Mouse (Mus musculus) midbrain, postnatal 0 days (tissue): ENCODE measurements around the gene Rpl12. TPM values are rescaled to one million over a fixed set of nuclear protein-coding genes. Genes with fewer than 3 reads are reported as not detected.
A peak's percentile ranks its signal among the peaks of the same experiment; 100 is the strongest.

Experiments used
- ATAC-seq: fragments of 200-750 bp; cut with Nextera tagmentation; 2 replicates; pipeline ENCODE4 v1.8.0; 2017; ENCODE audit warnings: moderate number of reproducible peaks, mild to moderate bottlenecking, moderate TSS enrichment, moderate library complexity; ENCODE audit not compliant: low FRiP score
- DNase-seq: peaks from one replicate; pipeline ENCODE4 v3.0.0-alpha.2; 2015; ENCODE audit warnings: low spot score
- H3K27ac ChIP-seq: fragments of 300-500 bp; sonication (generic); 2 replicates; pipeline ENCODE4 v1.5.1; 2014; ENCODE audit warnings: low read depth, mild to moderate bottlenecking, low read length, mixed read lengths
- H3K27me3 ChIP-seq: fragments of 300-500 bp; sonication (generic); 2 replicates; pipeline ENCODE4 v1.6.1; 2014; ENCODE audit warnings: low read length, control low read depth, mixed read lengths; ENCODE audit not compliant: insufficient read depth
- H3K36me3 ChIP-seq: fragments of 300-500 bp; sonication (generic); 2 replicates; pipeline ENCODE4 v1.6.1; 2014; ENCODE audit warnings: low read length, control low read depth, mixed read lengths; ENCODE audit not compliant: insufficient read depth
- H3K4me1 ChIP-seq: fragments of 300-500 bp; sonication (generic); 2 replicates; pipeline ENCODE4 v1.6.1; 2014; ENCODE audit warnings: mild to moderate bottlenecking, control low read depth, antibody characterized with exemption, low read length, mixed read lengths; ENCODE audit not compliant: insufficient read depth
- H3K4me2 ChIP-seq: fragments of 300-500 bp; sonication (generic); 2 replicates; pipeline ENCODE4 v1.6.1; 2014; ENCODE audit warnings: low read depth, mild to moderate bottlenecking, low read length, mixed read lengths; ENCODE audit not compliant: poor library complexity, severe bottlenecking
- H3K4me3 ChIP-seq: fragments of 300-500 bp; sonication (generic); 2 replicates; pipeline ENCODE4 v1.5.1; 2014; ENCODE audit warnings: low read depth, mild to moderate bottlenecking, low read length, moderate library complexity
- H3K9ac ChIP-seq: fragments of 300-500 bp; sonication (generic); replicated peaks from 2 replicates; pipeline ENCODE4 v1.6.1; 2014; ENCODE audit warnings: mild to moderate bottlenecking, low read length, moderate library complexity, mixed read lengths; ENCODE audit not compliant: poor library complexity, severe bottlenecking
- H3K9me3 ChIP-seq: fragments of 300-500 bp; sonication (generic); 2 replicates; pipeline ENCODE4 v1.6.1; 2016; ENCODE audit warnings: low read length, control low read depth
- CTCF ChIP-seq: IDR thresholded peaks from 2 replicates; pipeline ENCODE4 v1.5.1; 2016; ENCODE audit warnings: antibody characterized with exemption, mild to moderate bottlenecking
- WGBS: fragments of 180-500 bp; shearing (Covaris S2); extraction: QIAGEN DNeasy Blood & Tissue Kit; methylation state at CpG from one replicate; pipeline ENCODE4 v1.1.7; 2014; 5-methylcytosine and 5-hydroxymethylcytosine counted together
- polyA plus RNA-seq: library from polyadenylated mRNA; unstranded; fragments of >200 nt; fragmentation: Nextera tagmentation; extraction: Ambion mirVana; gene quantifications from 2 replicates; pipeline ENCODE4 v1.2.1, GENCODE M21; 2015
- total RNA-seq: library from RNA; depleted of rRNA; stranded (reverse); fragments of >200 nt; gene quantifications from 2 replicates; pipeline ENCODE4 v1.2.3, GENCODE M21; 2014

Gene Rpl12
- total and polyA plus RNA-seq, 2 experiments from 2014 or later: 102 to 196 TPM

DNA sequence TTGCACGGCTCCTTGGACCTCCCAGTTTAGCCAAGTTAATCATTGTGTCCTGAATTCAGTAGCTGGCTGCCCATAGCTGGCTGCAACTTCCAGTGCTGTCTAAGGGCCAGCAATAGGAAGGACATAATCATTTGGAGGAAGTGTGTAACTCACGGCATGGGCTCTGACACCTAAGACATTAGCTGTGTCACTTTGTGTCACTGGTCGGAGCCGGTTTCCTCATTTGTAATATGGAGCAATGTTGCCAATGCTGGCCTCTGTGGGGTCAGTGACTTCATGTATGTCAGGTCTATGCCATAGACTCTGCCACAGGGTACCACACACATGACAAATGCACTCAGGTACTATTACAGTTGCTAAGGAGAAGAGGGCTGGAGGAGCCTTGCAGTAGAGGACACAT lies 1.1 kb upstream of the Rpl12 start:
- Histone ChIP-seq H3K9ac (peak overlapping the region; percentile 90; the same call in 1 of the 2 replicates), H3K9me3 (no peaks in the 10 kb centered on the region), H3K4me1 (0 out of 2 replicates have a peak, but pooled peaks cover 6% of the 10 kb centered on the region), H3K4me3 (peak overlapping the region; percentile 51; the same call in 1 of the 2 replicates), H3K36me3 (peaks cover 27% of the 10 kb centered on the region), H3K27ac (no peak overlapping the region), H3K4me2 (peak overlapping the region; percentile 85), H3K27me3 (no peaks in the 10 kb centered on the region)
- DNase-seq (no peak), ATAC-seq (no peak)
- WGBS: 90% methylated on average over 4 of the region's 4 CpGs
- no peak for TF ChIP-seq CTCF

- Histone ChIP-seq H3K4me1 (0 out of 2 replicates have a peak, but pooled peaks cover 6% of the 10 kb centered on the region), H3K9me3 (no peaks in the 10 kb centered on the region), H3K9ac (peak overlapping the region; percentile 90), H3K27ac (peak overlapping the region; percentile 79), H3K4me2 (peak overlapping the region; percentile 85), H3K4me3 (peak overlapping the region; percentile 51), H3K36me3 (peaks cover 9% of the 10 kb centered on the region), H3K27me3 (no peaks in the 10 kb centered on the region)
- WGBS: under 1% methylated on average over 33 of the region's 33 CpGs
- DNase-seq (peak; percentile 22), ATAC-seq (no peak)
- TF ChIP-seq CTCF: no peak
These were observed 909 bp downstream of the Rpl12 start for GRCm38 (mm10) chr2:32962062-32962874.

DNA sequence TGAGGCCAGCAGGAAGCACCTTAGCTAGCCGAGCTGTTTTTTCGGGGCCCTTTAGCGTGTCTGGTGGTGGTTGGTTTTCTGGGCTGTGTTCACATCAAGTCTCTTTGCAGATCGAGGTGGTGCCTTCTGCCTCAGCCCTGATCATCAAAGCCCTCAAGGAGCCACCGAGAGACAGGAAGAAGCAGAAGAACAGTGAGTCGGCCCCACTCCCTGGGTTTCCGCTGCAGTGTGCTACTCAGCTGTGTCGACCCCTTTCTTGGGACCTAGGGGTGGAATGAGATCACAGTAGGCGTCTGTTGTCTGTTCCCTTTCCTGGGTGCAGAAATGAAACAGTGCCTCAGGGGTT lies 1.5 kb downstream of the Rpl12 start:
- no peak for ATAC-seq
- no peak overlapping the region for H3K27ac ChIP-seq
- TF ChIP-seq CTCF: no peak
- DNase-seq: no peak
- H3K4me1 ChIP-seq: 0 out of 2 replicates have a peak, but pooled peaks cover 9% of the 10 kb centered on the region
- no peaks in the 10 kb centered on the region for H3K9me3 ChIP-seq
- H3K36me3 ChIP-seq: peaks cover 8% of the 10 kb centered on the region
- 8% methylated on average over 9 of the region's 9 CpGs for WGBS
- no peaks in the 10 kb centered on the region for H3K27me3 ChIP-seq
- H3K4me3 ChIP-seq: peak overlapping the region; percentile 51
- peak overlapping the region; percentile 85 for H3K4me2 ChIP-seq
- H3K9ac ChIP-seq: peak overlapping the region; percentile 90

- Histone ChIP-seq H3K27ac (no peak overlapping the region), H3K9ac (no peak overlapping the region), H3K9me3 (no peaks in the 10 kb centered on the region), H3K4me1 (0 out of 2 replicates have a peak, but pooled peaks cover 9% of the 10 kb centered on the region), H3K27me3 (no peaks in the 10 kb centered on the region), H3K4me3 (no peak overlapping the region), H3K4me2 (no peak overlapping the region), H3K36me3 (peaks cover 8% of the 10 kb centered on the region; the same call in 1 of the 2 replicates)
- DNase-seq (no peak), ATAC-seq (no peak)
- 74% methylated on average over 4 of the region's 4 CpGs for WGBS
- TF ChIP-seq CTCF: no peak
These were observed 2.2 kb downstream of the Rpl12 start for GRCm38 (mm10) chr2:32963544-32963943.

DNA sequence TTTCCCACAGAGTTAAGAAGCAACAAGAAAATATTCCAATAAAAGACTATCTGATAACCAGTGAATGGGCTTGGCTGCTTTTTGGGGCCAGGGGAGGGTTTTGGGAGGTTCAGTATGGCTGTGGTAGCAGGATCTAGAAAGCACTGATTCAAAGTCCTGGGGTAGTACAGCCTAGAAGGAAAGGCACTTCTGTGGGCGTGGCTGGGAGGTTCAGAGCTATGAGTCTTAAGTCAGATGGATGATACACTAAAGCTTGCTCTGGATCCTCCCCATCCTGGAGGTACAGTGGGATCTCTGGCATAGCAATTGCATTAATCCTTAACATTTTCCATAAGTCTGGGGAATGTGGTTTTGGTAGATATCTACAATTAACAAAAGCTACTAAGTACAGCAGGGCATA lies 2.6 kb downstream of the Rpl12 start:
- no peak for TF ChIP-seq CTCF
- H3K4me2 ChIP-seq: no peak overlapping the region
- WGBS: 75% methylated on average over 1 of the region's 1 CpGs
- no peaks in the 10 kb centered on the region for H3K9me3 ChIP-seq
- peaks cover 8% of the 10 kb centered on the region; the same call in 1 of the 2 replicates for H3K36me3 ChIP-seq
- H3K27me3 ChIP-seq: no peaks in the 10 kb centered on the region
- ATAC-seq (no peak), DNase-seq (no peak)
- H3K9ac ChIP-seq: no peak overlapping the region
- H3K4me1 ChIP-seq: 0 out of 2 replicates have a peak, but pooled peaks cover 9% of the 10 kb centered on the region
- no peak overlapping the region for H3K4me3 ChIP-seq
- no peak overlapping the region for H3K27ac ChIP-seq
